Mouse (Mus musculus): ENCODE measurements around the gene Ube2c.
A peak's percentile ranks its signal among the peaks of the same experiment; 100 is the strongest.

- TF ChIP-seq POLR2A (IDR thresholded peaks at IDR 0.05; ENCODE audit: extremely low read depth, insufficient read depth, low read length) (no peak), CTCF (IDR thresholded peaks at IDR 0.05; ENCODE audit: extremely low read depth, insufficient read depth, low read length) (0 out of 2 replicates have a peak, but pooled peaks have one; percentile 2)
These were observed at the start of gene Ube2c for GRCm38 (mm10) chr2:164769258-164770037.
